Mouse (Mus musculus): ENCODE measurements at regions not wholly inside any gene's neighbourhood (a gene's known extent, or its start where the extent isn't known, plus 50 kb on each side); places are given as distances from the start of the nearest gene placed in this dataset.

GRCm38 (mm10) chr1:92259715-92260392, 64.4 kb upstream of the Hdac4 start:
- TF ChIP-seq CTCF (IDR thresholded peaks at IDR 0.05; ENCODE audit: low read depth, low read length) (no peak), EP300 (IDR thresholded peaks at IDR 0.05; ENCODE audit: insufficient read depth, low read depth, low read length) (no peak), POLR2A (IDR thresholded peaks at IDR 0.05; ENCODE audit: insufficient read depth, low read length) (no peak)
